In genomic region chr4:105157276-105158168, GRCm38 (mm10) we compare ENCODE assay signal across 8 mouse cellular contexts. TPM values are rescaled to one million over a fixed set of nuclear protein-coding genes. Genes with fewer than 3 reads are reported as not detected.
DNase-seq lines count a peak whose midpoint lies in the region; ATAC-seq and TF ChIP-seq lines count a peak whose summit lies in the region.

Plpp3 (plus strand) TSS chr4:105157347.

- H3K4me2 ChIP-seq in embryonic facial prominence, embryonic 12.5 days (replicated peaks): peak within 1 kb of the TSS; percentile 70
- peak within 1 kb of the TSS; percentile 69 for H3K4me2 ChIP-seq in limb, embryonic 12.5 days
- peak within 1 kb of the TSS; percentile 68 for H3K4me2 ChIP-seq in midbrain, embryonic 13.5 days (replicated peaks)

- TF ChIP-seq CTCF in kidney, adult 2 months (conservative IDR thresholded peaks at IDR 0.05; ENCODE audit: insufficient read depth, insufficient read length, low read depth, low read length): 0 out of 2 replicates have a peak, but pooled peaks have one; percentile 8

- no peaks in the 10 kb centered on the region for H3K9me3 ChIP-seq in embryonic facial prominence, embryonic 12.5 days
- no peaks in the 10 kb centered on the region; the same call in 1 of the 2 replicates for H3K9me3 ChIP-seq in limb, embryonic 12.5 days
- H3K9me3 ChIP-seq in midbrain, embryonic 13.5 days: no peaks in the 10 kb centered on the region

- peaks cover 14% of the 10 kb centered on the region; the same call in 1 of the 2 replicates for H3K36me3 ChIP-seq in embryonic facial prominence, embryonic 12.5 days
- peaks cover 2% of the 10 kb centered on the region; the same call in 1 of the 2 replicates for H3K36me3 ChIP-seq in kidney, adult 2 months (ENCODE audit: control insufficient read depth, insufficient read depth, low read length)
- H3K36me3 ChIP-seq in limb, embryonic 12.5 days: peaks cover 18% of the 10 kb centered on the region
- H3K36me3 ChIP-seq in midbrain, embryonic 13.5 days: peaks cover 4% of the 10 kb centered on the region; the same call in 1 of the 2 replicates

- WGBS in embryonic facial prominence, embryonic 12.5 days: under 1% methylated on average over 77 of the region's 77 CpGs
- under 1% methylated on average over 77 of the region's 77 CpGs for WGBS in kidney, adult 2 months
- under 1% methylated on average over 77 of the region's 77 CpGs for WGBS in limb, embryonic 12.5 days
- under 1% methylated on average over 70 of the region's 77 CpGs for WGBS in midbrain, embryonic 13.5 days

- peak; percentile 69 to 77 for DNase-seq in adrenal gland, postnatal 4 days (ENCODE audit: low spot score in 2 of 2)
- DNase-seq in heart, adult 18-20 months: peak; percentile 92 to 95
- DNase-seq in kidney, adult 2 months: peak; percentile 97
- peak; percentile 14 to 34 for DNase-seq in spleen, postnatal 14 days (ENCODE audit: low spot score in 2 of 2)

- H3K27me3 ChIP-seq in embryonic facial prominence, embryonic 12.5 days: peaks cover 4% of the 10 kb centered on the region; the same call in 1 of the 2 replicates
- no peaks in the 10 kb centered on the region for H3K27me3 ChIP-seq in kidney, adult 2 months (replicated peaks; ENCODE audit: control insufficient read depth, insufficient read depth, low read length)
- H3K27me3 ChIP-seq in limb, embryonic 12.5 days: no peaks in the 10 kb centered on the region
- no peaks in the 10 kb centered on the region for H3K27me3 ChIP-seq in midbrain, embryonic 13.5 days

- ATAC-seq in embryonic facial prominence, embryonic 12.5 days (ENCODE audit: insufficient number of reproducible peaks, insufficient read depth, low FRiP score, low TSS enrichment): peak; percentile 89
- ATAC-seq in limb, embryonic 12.5 days (ENCODE audit: insufficient number of reproducible peaks, insufficient read depth, low FRiP score, low TSS enrichment, low read depth): peak; percentile 91
- ATAC-seq in midbrain, embryonic 13.5 days: peak; percentile 87
- ATAC-seq in activated CD4-positive, CD25-positive, alpha-beta regulatory T cell, adult 4 months: no peak

- H3K4me1 ChIP-seq in embryonic facial prominence, embryonic 12.5 days: peaks cover 21% of the 10 kb centered on the region
- peaks cover 3% of the 10 kb centered on the region; the same call in 1 of the 2 replicates for H3K4me1 ChIP-seq in kidney, adult 2 months (ENCODE audit: control insufficient read depth, insufficient read depth, low read length)
- H3K4me1 ChIP-seq in limb, embryonic 12.5 days (replicated peaks): peaks cover 37% of the 10 kb centered on the region
- H3K4me1 ChIP-seq in midbrain, embryonic 13.5 days (replicated peaks): peaks cover 36% of the 10 kb centered on the region

- peak; percentile 99 for TF ChIP-seq POLR2A in kidney, adult 2 months (IDR thresholded peaks at IDR 0.05; ENCODE audit: low read depth, low read length)

- peak within 1 kb of the TSS; percentile 93 for H3K4me3 ChIP-seq in embryonic facial prominence, embryonic 12.5 days
- H3K4me3 ChIP-seq in kidney, adult 2 months (ENCODE audit: insufficient read depth, low read depth, low read length): peak within 1 kb of the TSS; percentile 77
- peak within 1 kb of the TSS; percentile 93 for H3K4me3 ChIP-seq in limb, embryonic 12.5 days (replicated peaks)
- H3K4me3 ChIP-seq in midbrain, embryonic 13.5 days (replicated peaks): peak within 1 kb of the TSS; percentile 74

- H3K9ac ChIP-seq in embryonic facial prominence, embryonic 12.5 days: peak within 1 kb of the TSS; percentile 97
- peak within 1 kb of the TSS; percentile 97 for H3K9ac ChIP-seq in limb, embryonic 12.5 days (replicated peaks)
- peak within 1 kb of the TSS; percentile 91 for H3K9ac ChIP-seq in midbrain, embryonic 13.5 days (replicated peaks)

- peak within 1 kb of the TSS; percentile 97 for H3K27ac ChIP-seq in embryonic facial prominence, embryonic 12.5 days
- H3K27ac ChIP-seq in kidney, adult 2 months (ENCODE audit: insufficient read depth, low read depth, low read length): peak within 1 kb of the TSS; percentile 81
- H3K27ac ChIP-seq in limb, embryonic 12.5 days: peak within 1 kb of the TSS; percentile 99
- H3K27ac ChIP-seq in midbrain, embryonic 13.5 days: peak within 1 kb of the TSS; percentile 91

RNA-seq across cellular contexts. Expression of gene Plpp3, which starts in this region (rescaled TPM):
- 100 to 1,000 TPM; 231 to 252 TPM for total RNA-seq in adrenal gland, postnatal 4 days (2021)
- polyA plus RNA-seq in embryonic facial prominence, embryonic 12.5 days (2016; fragmentation: Nextera tagmentation; extraction: Ambion mirVana): 115 TPM in 2 replicates
- total RNA-seq in heart, adult 18-20 months (2021): 10 to 100 TPM; 56.4 to 57.5 TPM
- 77.7 and 78.0 TPM in 2 replicates for polyA plus RNA-seq in kidney, adult 2 months (2012; rRNA removed)
- 96.0 and 110 TPM in 2 replicates for polyA plus RNA-seq in limb, embryonic 12.5 days (2016; fragmentation: Nextera tagmentation; extraction: Ambion mirVana)
- 58.5 TPM in 2 replicates for polyA plus RNA-seq in midbrain, embryonic 13.5 days (2015; fragmentation: Nextera tagmentation; extraction: Ambion mirVana)
- polyA plus RNA-seq in activated CD4-positive, CD25-positive, alpha-beta regulatory T cell, adult 4 months (2017; shearing (Covaris generic)): not detected

Comparison
In these comparisons a context has a peak if more than half of its experiments do, and no peak if none do; other contexts are left out.
1. RNA of gene Plpp3 (polyA plus RNA-seq): 115 TPM in embryonic facial prominence, embryonic 12.5 days, 96.0 to 110 TPM in limb, embryonic 12.5 days, 77.7 to 78.0 TPM in kidney, adult 2 months and 58.5 TPM in midbrain, embryonic 13.5 days; not detected in activated CD4-positive, CD25-positive, alpha-beta regulatory T cell, adult 4 months; every median in the first group is over 10 times any median in the second.
2. DNase-seq: peak in every context shown above with its lines; median percentile 97 in kidney, adult 2 months; 94 in heart, adult 18-20 months; 73 in adrenal gland, postnatal 4 days; 24 in spleen, postnatal 14 days.
3. Peak in every context shown above with its lines, with median percentiles within 50 percentile points of each other: H3K27ac ChIP-seq, H3K4me2 ChIP-seq, H3K4me3 ChIP-seq and H3K9ac ChIP-seq.